Mouse (Mus musculus) embryonic fibroblast, embryonic 13.5 days (primary cell): ENCODE data around the gene Chpf2. TPM values are rescaled to one million over a fixed set of nuclear protein-coding genes. Genes with fewer than 3 reads are reported as not detected.

Experiments
- H3K27ac ChIP-seq: 2 replicates; pipeline ENCODE4 v1.5.1; 2012; ENCODE audit warnings: low read length, control low read depth, inconsistent platforms; ENCODE audit not compliant: insufficient read depth
- H3K4me1 ChIP-seq: 2 replicates; pipeline ENCODE4 v1.6.1; 2011; ENCODE audit warnings: low read length; ENCODE audit not compliant: control insufficient read depth, insufficient read depth
- H3K4me3 ChIP-seq: 2 replicates; pipeline ENCODE4 v1.5.1; 2011; ENCODE audit warnings: mild to moderate bottlenecking, control low read depth, low read length; ENCODE audit not compliant: insufficient read depth
- CTCF ChIP-seq: IDR thresholded peaks from 2 replicates; pipeline ENCODE4 v1.5.1; 2011; ENCODE audit warnings: mild to moderate bottlenecking, control low read depth, low read length, moderate library complexity, borderline replicate concordance; ENCODE audit not compliant: insufficient read depth
- POLR2A ChIP-seq: IDR thresholded peaks from 2 replicates; pipeline ENCODE4 v1.6.1; 2011; ENCODE audit warnings: low read depth, mild to moderate bottlenecking, control low read depth, low read length, moderate library complexity
- polyA plus RNA-seq: library from polyadenylated mRNA; stranded (reverse); fragments of >200 nt; gene quantifications from 2 replicates; pipeline ENCODE4 v1.2.4, GENCODE M21; 2011; ENCODE audit warnings: low read depth; ENCODE audit not compliant: missing spikeins, insufficient read length

Gene Chpf2
- polyA plus RNA-seq, 1 experiment, result 45.5 TPM

DNA sequence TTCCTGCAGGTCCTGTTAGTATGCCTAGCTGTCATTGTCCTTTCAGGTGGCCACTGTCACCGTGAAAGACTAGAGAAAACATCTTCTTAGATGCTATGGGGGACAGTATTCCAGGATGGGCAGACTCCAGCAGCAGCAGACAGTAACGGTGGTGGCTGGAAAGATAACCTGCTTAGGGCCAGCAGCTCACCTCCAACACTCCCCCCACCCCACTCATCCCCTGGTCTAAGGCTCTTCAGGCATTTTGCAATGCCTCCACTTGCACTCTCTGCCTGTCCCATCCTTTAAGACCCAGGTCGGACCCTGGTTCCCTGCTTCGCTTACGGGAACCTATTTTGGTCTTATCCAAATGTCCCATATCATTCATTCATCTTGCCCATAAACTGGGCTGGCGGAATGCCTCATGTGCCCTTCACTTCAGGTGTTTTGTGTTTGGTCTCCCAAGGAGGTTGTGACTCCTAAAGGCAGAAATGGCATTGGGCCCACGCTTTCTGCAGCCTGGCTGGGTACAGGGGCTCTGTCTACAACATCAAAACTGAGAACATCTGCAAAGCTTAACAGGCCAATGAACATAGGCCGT is 17.0 kb downstream of the Chpf2 start:
- 0 out of 2 replicates have a peak overlapping the region, but pooled peaks have one; percentile 12 for H3K27ac ChIP-seq
- no peak overlapping the region for H3K4me3 ChIP-seq
- 0 out of 2 replicates have a peak, but pooled peaks have one; percentile 8 for TF ChIP-seq POLR2A
- TF ChIP-seq CTCF, result no peak
- H3K4me1 ChIP-seq, result peaks cover 5% of the 10 kb centered on the region; the same call in 1 of the 2 replicates

DNA sequence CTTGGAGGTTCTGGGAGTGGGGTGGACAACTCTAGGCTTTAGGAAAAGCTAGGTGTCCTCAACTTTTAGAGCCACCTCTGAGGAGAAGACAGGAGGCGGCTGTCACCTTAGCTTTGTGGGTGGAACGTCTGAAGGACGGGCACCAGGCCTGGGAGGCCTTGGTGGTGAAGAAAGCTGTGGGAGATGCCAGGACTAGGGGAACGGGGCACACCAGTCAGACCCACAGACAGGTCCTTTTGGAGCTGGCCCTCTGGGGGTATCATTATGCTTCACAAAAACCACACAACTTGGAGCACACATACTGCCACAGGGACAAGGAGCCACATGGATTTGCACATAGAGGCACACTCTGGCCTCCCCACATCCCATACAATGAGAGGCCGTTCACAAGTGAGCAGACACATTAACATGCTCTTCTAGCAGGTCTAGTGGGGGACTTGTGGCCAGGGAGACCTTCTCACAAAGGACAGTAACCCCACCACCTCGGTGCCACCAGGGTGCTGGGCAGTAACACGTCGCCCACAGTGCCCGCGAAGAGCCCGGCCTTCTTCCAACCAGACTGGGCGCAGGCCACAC is 17.6 kb downstream of the Chpf2 start:
- H3K27ac ChIP-seq, result peak overlapping the region; percentile 48
- TF ChIP-seq CTCF (no peak), POLR2A (peak; percentile 9; the same call in 1 of the 2 replicates)
- H3K4me1 ChIP-seq, result peaks cover 5% of the 10 kb centered on the region; the same call in 1 of the 2 replicates
- peak overlapping the region; percentile 56 for H3K4me3 ChIP-seq

DNA sequence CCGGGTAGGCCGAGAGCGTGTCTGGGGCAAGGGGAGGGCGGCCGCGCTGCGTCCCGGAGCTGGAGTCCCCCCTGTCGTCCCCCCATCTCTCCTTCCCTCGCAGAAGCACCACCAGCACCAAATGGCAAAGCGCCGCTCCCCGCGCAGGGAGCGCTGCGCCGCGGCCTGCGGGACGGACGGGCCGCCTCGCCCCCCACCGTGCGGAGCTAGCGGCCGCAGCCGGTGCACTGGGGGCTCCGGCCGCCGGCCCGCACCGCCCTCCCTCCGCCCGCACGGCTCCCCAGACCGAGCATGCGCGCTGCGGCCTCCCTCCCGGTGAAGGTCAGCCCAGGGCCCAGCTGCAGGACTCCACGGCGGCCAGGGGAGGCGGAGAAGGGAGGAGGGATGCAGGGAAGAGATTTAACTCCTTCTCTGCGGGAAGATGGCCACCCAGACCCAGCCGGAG is 18.1 kb downstream of the Chpf2 start:
- peaks cover 5% of the 10 kb centered on the region; the same call in 1 of the 2 replicates for H3K4me1 ChIP-seq
- H3K4me3 ChIP-seq, result peak overlapping the region; percentile 56
- TF ChIP-seq CTCF, result no peak
- peak; percentile 55 for TF ChIP-seq POLR2A
- H3K27ac ChIP-seq, result peak overlapping the region; percentile 48

DNA sequence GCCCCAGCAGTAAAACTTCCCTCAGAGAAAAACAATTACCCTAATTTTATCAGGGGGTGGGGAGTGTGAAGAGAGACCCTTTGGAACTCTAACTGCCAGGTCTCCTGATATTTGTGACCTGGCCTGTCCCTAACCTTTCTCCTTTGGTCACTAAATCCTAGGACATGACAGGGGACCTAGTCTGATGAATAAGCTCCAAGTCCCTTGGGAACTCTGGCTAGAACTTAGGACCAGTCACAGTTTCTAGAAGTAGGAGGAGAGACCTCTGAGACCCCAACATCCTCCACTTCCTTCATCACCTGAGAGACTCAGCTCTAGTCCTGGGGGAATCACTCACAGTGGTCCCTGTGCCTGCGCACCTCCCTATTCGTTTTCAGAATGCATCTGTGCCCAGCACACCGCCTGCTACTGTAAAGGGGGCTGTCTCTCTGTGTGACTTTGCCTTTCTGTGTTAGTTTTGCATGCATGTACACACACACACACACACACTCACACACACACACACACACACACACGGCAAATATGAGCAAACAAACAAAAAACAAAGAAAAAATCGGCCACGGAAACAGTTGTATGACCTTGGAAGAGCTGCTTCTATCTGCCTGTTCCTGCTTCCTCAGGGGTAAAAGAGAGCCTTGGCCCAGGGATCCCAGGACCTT is 18.9 kb downstream of the Chpf2 start:
- peak overlapping the region; percentile 56 for H3K4me3 ChIP-seq
- H3K4me1 ChIP-seq, result peaks cover 5% of the 10 kb centered on the region; the same call in 1 of the 2 replicates
- TF ChIP-seq POLR2A (no peak), CTCF (no peak)
- H3K27ac ChIP-seq, result peak overlapping the region; percentile 20; the same call in 1 of the 2 replicates

DNA sequence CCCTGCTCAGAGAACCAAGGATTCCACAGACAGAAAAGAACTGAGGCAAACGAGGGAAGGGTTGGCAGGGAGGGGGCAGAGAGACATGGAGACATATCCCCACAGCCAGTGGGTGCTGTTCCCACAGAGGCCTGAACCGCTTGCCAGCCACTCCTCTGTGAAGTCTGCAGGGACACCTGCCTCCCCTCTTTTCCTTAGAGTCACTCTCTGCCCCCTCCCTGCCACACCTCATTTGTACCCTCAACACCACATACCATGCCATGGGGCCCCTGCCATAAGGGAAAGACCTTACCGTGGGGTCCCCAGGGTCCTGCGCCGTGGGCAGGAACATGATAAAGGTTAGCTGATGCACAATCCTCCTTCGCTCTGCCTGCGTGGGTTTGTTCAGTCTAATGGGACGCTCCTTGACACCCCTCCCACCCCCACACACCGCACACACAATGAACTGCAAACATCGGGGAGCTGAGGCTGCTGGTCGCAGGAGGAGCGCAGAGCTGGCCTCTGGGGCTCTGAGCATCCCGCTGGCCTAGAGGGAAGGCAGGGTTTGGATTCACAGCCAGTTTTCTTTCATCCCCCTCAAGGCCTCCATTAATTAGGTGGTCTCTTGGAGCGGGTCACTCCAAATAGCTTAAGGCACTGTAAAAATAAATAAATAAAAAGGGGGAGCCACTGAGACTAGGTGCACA is 19.6 kb downstream of the Chpf2 start:
- H3K4me1 ChIP-seq, result peaks cover 5% of the 10 kb centered on the region; the same call in 1 of the 2 replicates
- H3K4me3 ChIP-seq, result no peak overlapping the region
- no peak overlapping the region for H3K27ac ChIP-seq
- TF ChIP-seq POLR2A, result no peak

DNA sequence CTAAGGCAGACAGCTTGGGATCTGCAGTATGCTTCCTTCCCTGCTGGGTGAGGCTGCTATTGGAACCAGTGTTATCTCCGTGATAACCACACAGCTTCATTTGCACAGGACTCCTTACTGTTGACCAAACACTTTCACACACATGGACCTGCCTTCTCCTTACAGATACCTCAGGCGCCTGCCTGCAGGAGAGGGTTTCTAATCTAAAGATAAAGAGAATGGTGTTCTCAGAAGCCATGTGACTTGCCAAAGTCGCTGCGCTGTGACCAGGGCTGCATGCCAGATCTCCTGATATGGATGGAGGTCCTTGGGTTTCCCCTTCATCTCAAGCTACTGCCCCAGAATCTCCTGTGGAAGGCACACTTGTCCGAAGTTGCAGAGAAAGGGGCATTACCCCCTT is 22.8 kb downstream of the Chpf2 start:
- H3K4me1 ChIP-seq, result peaks cover 12% of the 10 kb centered on the region
- TF ChIP-seq CTCF, result no peak
- TF ChIP-seq POLR2A, result no peak
- H3K27ac ChIP-seq, result no peak overlapping the region
- no peak overlapping the region for H3K4me3 ChIP-seq

DNA sequence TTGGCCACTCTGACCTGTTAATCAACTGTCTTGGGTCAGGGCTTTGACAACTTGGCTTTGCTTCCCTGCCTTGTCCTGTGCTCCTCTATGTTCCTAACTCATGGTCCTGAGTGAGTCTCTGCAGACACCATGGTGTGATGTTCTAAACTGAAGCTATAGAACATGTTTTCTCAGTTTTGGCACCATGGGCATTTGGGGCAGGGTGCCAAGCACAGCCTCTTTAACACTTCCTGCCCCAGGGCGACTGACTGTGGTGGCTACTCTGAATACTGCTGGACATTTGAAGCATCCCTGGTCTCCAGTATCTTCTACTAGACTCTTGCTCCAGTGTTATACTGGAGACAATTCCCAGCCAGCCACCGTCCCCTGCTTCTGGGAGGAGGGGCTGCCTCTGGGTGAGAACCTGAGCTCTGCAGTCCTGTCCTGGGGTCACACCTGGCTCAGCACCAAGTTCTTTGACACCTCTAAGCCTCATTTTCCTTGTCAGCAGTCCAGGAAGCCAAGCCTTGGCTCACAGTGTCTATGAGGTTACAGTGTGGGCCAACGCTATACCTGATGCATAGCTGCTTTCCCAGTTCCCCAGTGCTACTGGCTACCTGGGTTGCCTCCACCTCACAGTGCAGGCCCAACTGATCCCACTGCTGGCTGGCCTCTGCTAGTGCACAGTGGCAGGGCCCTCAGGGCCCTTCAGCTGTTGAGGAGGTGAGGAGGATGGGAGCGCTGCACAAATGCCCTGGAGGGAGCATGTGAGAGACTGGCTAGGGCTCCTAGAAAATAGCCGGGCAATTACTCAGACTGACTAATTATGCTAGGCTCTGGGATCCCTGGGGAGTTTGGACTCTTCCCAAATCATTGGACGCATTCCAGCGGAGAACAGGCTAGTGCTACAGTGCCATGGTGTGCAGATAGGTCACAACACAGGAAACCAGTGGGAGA is 25.1 kb downstream of the Chpf2 start:
- Histone ChIP-seq H3K4me3 (no peak overlapping the region), H3K4me1 (peaks cover 7% of the 10 kb centered on the region; the same call in 1 of the 2 replicates), H3K27ac (no peak overlapping the region)
- TF ChIP-seq POLR2A (no peak), CTCF (no peak)

DNA sequence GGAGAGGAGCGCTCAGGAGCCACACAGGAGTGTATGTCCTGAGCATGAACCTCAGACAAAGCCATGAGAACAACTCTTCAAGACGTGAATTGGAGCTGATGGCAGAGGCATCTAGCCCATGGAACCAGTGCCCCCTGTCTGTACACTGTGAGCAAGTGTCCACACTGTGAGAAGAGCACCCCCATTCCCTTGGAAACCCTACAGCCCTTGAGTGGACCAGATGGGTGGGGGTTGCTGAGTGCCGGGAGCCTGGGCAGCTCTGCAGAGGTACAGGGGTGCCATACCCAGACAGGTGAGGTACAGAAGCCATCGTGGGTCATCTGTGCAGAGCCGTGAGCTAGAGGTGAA is 25.7 kb downstream of the Chpf2 start:
- peak; percentile 13; the same call in 1 of the 2 replicates for TF ChIP-seq CTCF
- TF ChIP-seq POLR2A, result no peak
- Histone ChIP-seq H3K27ac (no peak overlapping the region), H3K4me3 (no peak overlapping the region), H3K4me1 (peaks cover 7% of the 10 kb centered on the region; the same call in 1 of the 2 replicates)

DNA sequence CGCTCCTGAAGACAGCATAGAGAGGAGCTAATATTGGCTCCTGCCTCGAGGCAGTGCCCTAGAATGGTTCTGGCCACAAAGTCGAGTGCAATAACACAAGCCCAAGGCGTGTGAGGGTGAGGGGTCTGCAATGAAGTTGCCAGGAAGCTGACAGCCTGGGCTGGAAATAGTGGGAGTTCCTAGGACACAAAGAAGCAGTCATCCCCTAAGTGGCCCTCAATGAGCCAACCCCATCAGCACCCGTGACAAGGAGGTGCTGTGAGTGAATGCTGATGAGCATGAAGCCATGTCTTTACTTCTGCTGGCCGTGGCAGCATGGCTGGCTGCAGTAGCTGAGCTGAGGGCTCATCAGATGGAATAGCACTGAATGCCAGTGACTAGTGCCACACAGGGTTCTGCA is 28.6 kb downstream of the Chpf2 start:
- Histone ChIP-seq H3K4me1 (peaks cover 7% of the 10 kb centered on the region; the same call in 1 of the 2 replicates), H3K27ac (no peak overlapping the region), H3K4me3 (no peak overlapping the region)
- TF ChIP-seq CTCF (no peak), POLR2A (no peak)
